Mouse (Mus musculus) CH12.LX (cell line): Measurements from ENCODE around the gene Atp2b2.

Experiments
- CHD2 ChIP-seq: IDR thresholded peaks from 2 replicates; pipeline ENCODE4 v1.6.1; 2011; ENCODE audit warnings: low read length, improper control_type of control experiment
- CTCF ChIP-seq, 2 experiments: IDR thresholded peaks in 1 of 2; conservative IDR thresholded peaks in 1 of 2; 2 replicates each; pipeline ENCODE4 v1.5.1; 2011 to 2012; ENCODE audit warnings: low read depth in 2 of 2, low read length in 2 of 2, improper control_type of control experiment in 1 of 2, inconsistent platforms in 1 of 2, mild to moderate bottlenecking in 1 of 2, moderate library complexity in 1 of 2
- E2F4 ChIP-seq: IDR thresholded peaks from 2 replicates; pipeline ENCODE4 v1.6.1; 2011; ENCODE audit warnings: low read depth, low read length, improper control_type of control experiment; ENCODE audit not compliant: insufficient replicate concordance
- MAX ChIP-seq: IDR thresholded peaks from 2 replicates; pipeline ENCODE4 v1.6.1; 2011; ENCODE audit warnings: low read length, improper control_type of control experiment
- MYC ChIP-seq: IDR thresholded peaks from 2 replicates; pipeline ENCODE4 v1.6.1; 2011; ENCODE audit warnings: low read depth, mild to moderate bottlenecking, improper control_type of control experiment, low read length
- POLR2A ChIP-seq: IDR thresholded peaks from 2 replicates; pipeline ENCODE4 v1.6.1; 2011; ENCODE audit warnings: low read depth, mild to moderate bottlenecking, improper control_type of control experiment, low read length
- POLR2AphosphoS2 ChIP-seq: IDR thresholded peaks from 2 replicates; pipeline ENCODE4 v1.6.1; 2011; ENCODE audit warnings: low read depth, low read length, improper control_type of control experiment
- SIN3A ChIP-seq: IDR thresholded peaks from 2 replicates; pipeline ENCODE4 v1.6.1; 2012; ENCODE audit warnings: low read length, improper control_type of control experiment, inconsistent platforms
- TCF12 ChIP-seq: IDR thresholded peaks from 2 replicates; pipeline ENCODE4 v1.6.1; 2014; ENCODE audit warnings: low read depth, mild to moderate bottlenecking, inconsistent platforms, low read length, improper control_type of control experiment
- UBTF ChIP-seq: IDR thresholded peaks from 2 replicates; pipeline ENCODE4 v1.6.1; 2012; ENCODE audit warnings: low read depth, mild to moderate bottlenecking, inconsistent platforms, low read length, improper control_type of control experiment, moderate library complexity
- USF1 ChIP-seq: IDR thresholded peaks from 2 replicates; pipeline ENCODE4 v1.6.1; 2014; ENCODE audit warnings: low read depth, mild to moderate bottlenecking, inconsistent platforms, low read length, improper control_type of control experiment
- ZC3H11A ChIP-seq: IDR thresholded peaks from 2 replicates; pipeline ENCODE4 v1.6.1; 2012; ENCODE audit warnings: low read depth, mild to moderate bottlenecking, inconsistent platforms, low read length, improper control_type of control experiment
- ZNF384 ChIP-seq: IDR thresholded peaks from 2 replicates; pipeline ENCODE4 v1.6.1; 2012; ENCODE audit warnings: low read depth, low read length, improper control_type of control experiment, inconsistent platforms

DNA sequence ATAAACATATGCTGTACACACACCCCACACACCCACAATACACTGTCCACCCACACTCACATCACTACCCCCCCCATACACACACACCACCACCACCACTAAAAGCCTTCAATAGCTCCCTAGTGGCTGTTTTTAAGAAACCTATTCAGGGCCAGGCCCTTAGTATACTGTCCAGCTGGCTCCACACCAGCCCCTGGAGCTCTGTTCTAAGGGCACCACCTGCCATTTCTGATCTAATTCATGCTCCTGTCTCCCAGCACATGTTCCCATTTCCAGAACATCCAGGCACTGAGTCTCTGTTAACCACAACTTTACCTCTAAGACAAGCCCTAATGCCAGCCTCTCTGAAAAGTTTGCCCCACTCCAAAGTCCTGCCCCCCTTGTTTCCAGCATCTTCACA is 186.8 kb downstream of the Atp2b2 start:
- TF ChIP-seq CTCF (conservative IDR thresholded peaks at IDR 0.05 in 1 of 2, IDR thresholded peaks at IDR 0.05 in 1 of 2; ENCODE audit: low read depth in 2 of 2, low read length in 2 of 2), result no peak
- TF ChIP-seq POLR2A, result no peak
- TF ChIP-seq MAX, result no peak
- TF ChIP-seq ZNF384, result no peak
- no peak for TF ChIP-seq MYC
- TF ChIP-seq UBTF, result no peak
- no peak for TF ChIP-seq POLR2AphosphoS2
- TF ChIP-seq USF1, result no peak
- TF ChIP-seq ZC3H11A, result no peak
- TF ChIP-seq TCF12, result no peak
- TF ChIP-seq E2F4, result no peak
- TF ChIP-seq SIN3A, result no peak
- no peak for TF ChIP-seq CHD2
